Mouse (Mus musculus): ENCODE measurements around the gene Zcchc7.
"Not testable (repeated sequence)": the region's sequence is repeated elsewhere in the genome, so short reads cannot be mapped to it uniquely, and the experiment has no call there.

Gene Zcchc7

DNA sequence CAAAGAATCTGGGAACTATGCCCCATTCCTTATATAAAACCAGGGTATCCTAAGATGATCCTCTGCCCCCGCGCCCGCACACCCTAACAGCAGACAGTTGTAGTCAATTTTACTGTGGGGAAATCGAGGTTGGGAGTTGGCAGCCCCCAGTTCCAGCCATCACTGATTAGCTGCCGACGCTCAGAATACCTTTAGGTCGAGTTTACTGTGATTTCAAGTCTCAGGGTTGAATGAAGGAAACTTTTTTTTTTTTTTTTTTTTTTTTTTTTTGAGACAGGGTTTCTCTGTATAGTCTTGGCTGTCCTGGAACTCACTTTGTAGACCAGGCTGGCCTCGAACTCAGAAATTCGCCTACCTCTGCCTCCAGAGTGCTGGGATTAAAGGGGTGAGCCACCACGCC is 1.5 kb downstream of the Zcchc7 start:
- not testable (repeated sequence) for DNase-seq (ENCODE audit: low spot score in 2 of 2)

- DNase-seq (ENCODE audit: low spot score in 2 of 2), result no peak
Observed at GRCm38 (mm10) chr4:44774890-44775289, 19.2 kb downstream of the Zcchc7 start.

GRCm38 (mm10) chr4:44776651-44777050 is 21.0 kb downstream of the Zcchc7 start:
- DNase-seq (ENCODE audit: low spot score in 2 of 2), result no peak

DNA sequence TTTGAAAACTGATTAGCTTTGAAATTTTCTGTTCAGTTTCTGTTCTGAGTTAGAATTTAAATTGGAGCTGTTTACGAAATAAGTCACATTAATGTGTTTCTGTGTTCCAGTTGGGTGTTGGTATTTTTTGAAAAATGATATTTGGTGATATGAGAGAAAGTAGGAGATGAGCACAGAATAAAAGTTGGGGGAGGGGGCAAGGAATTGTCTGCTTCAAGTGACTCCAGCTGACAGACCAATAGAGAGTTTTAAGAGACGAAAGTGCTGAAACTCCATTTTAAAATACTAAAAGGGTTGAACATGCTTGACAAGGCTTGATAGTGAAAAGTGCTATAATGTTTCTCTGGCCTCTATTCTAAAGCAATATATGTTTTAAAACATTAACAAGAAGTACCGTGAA is 21.4 kb downstream of the Zcchc7 start:
- no peak for DNase-seq (ENCODE audit: low spot score in 2 of 2)

DNA sequence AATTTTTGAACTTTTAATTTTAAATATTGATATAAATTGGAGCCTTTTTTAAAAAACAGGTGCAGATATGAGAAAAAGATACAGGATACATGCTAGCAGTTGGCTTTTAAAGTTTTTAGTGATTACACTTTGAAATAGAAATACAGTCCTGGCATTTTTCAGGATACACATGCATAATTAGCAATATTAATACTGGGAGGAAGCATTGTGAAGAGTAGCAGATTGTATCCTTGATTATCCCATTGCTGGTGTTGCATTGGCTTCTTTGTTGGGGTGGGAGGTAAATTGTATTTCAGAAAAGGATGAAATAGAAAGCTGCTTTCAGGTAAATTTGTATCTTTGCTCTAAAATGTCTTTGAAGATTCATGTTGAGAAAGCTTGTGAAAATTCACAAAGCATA is 22.0 kb downstream of the Zcchc7 start:
- DNase-seq (ENCODE audit: low spot score in 2 of 2), result no peak

GRCm38 (mm10) chr4:44778316-44778715 is 22.6 kb downstream of the Zcchc7 start:
- no peak for DNase-seq (ENCODE audit: low spot score in 2 of 2)

DNA sequence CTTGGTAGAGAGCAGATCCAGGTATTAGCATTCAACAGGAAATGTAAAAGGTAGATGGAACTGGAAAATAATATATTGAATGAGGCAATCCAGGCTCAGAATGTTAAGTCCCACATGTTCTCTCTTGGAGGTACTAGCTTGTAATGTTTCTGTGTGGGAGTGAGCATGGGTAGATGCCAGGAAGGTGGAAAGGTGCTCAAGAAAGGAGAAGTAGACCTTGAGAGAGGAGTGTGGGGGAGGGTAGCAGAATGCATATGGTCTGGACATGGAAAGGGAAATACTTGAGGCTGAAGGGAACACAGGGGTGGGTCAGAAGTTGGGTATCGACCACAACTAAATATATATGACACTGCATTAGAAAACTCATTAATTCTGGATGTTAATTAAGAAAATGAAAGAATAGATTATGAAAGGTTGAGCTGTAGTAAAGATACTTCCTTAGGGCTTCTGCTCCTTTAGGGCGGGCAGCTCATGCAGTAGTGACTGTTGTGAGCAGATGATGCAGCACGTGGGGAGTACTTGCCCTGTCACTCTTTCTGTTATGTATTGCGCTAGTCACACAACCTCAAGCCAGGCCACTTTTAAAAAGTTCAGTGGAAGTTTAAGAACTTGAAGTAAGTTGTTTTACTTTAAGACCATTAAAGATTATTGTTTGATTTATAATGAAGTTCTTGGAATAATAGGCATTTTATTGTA is 24.9 kb downstream of the Zcchc7 start:
- no peak for DNase-seq (ENCODE audit: low spot score in 2 of 2)

- DNase-seq (ENCODE audit: low spot score in 2 of 2), result no peak
Observed at GRCm38 (mm10) chr4:44781494-44781893, 25.8 kb downstream of the Zcchc7 start.

- DNase-seq (ENCODE audit: low spot score in 2 of 2), result no peak
Observed at GRCm38 (mm10) chr4:44783566-44784292, 28.1 kb downstream of the Zcchc7 start.

DNA sequence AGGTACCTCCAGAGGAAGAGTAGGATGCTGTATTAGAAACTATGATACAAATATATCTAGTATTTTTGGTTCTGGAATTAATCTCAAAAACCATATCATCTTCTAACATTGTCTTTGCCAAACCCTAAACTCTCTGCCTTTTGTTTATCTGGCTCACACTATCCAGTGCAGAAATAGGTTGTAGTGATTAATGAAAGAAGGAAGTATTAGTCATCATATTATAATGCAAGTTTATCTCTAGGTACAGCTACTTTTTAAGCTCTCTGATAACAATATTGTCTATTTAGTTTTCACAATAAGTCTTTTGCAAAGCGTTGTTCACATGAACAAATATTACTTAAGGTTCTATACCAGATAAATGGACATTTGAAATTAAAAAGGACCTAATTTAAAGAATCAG is 57.2 kb downstream of the Zcchc7 start:
- DNase-seq (ENCODE audit: low spot score in 2 of 2), result no peak

DNA sequence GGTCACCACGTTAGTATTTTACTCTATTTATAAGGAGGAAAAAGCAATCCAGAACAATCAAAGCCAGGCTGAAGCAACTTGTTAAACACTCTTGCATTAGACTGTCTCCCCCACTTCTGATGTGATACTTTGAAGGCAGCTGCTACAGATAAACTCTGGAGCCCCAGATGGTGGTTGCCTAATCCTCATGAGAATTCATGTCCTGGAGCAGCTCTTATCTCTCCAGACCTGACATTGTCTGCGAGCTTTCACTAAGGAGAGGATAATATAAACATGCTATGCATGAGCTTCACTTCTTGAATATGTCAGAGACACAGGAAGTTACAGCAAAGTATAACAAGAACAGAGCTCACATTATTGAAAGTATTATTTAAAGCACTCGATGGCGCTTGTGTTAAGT is 58.1 kb downstream of the Zcchc7 start:
- no peak for DNase-seq (ENCODE audit: low spot score in 2 of 2)

- no peak for DNase-seq (ENCODE audit: low spot score in 2 of 2)
Observed at GRCm38 (mm10) chr4:44816584-44816983, 60.9 kb downstream of the Zcchc7 start.

DNA sequence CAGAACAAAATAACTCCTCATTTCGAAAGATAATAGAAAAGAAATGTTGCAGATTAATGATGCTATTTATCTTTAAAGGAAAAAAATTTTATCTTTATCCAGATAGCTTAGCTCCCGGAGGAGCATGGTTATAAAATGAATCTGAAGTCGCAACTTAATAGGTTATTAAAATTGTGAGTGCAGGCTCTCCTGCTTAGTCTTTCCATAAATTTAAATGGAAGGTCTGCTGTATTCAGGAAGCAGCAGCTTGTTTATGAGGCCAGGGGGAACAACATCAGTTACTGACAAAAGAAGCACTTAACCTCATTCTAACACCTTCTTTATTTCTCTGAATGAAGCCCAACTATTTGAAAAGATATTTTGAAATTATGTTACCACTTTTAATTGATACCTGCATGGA is 74.9 kb downstream of the Zcchc7 start:
- DNase-seq (ENCODE audit: low spot score in 2 of 2), result no peak

DNA sequence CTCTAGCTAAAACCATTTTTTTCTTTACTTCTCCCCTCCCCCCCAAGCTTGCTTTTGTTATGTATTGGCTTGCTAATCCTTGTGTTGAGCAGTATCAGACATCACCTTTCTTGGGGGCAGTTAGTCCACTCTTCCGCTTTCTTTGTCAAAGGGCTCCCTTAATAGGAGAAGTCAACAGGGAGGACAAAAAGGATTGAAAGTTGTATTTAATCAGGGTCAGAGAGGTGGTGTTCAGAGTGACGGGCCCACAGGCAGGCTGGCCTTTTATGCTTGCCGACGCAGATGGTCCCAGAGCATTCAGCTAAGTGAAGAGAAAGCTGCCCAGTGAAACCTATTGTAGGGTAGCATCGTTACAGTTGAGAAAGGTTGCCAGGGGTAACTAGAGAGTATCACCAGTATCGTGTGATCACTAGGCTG is 96.2 kb downstream of the Zcchc7 start:
- DNase-seq (ENCODE audit: low spot score in 2 of 2), result no peak

DNA sequence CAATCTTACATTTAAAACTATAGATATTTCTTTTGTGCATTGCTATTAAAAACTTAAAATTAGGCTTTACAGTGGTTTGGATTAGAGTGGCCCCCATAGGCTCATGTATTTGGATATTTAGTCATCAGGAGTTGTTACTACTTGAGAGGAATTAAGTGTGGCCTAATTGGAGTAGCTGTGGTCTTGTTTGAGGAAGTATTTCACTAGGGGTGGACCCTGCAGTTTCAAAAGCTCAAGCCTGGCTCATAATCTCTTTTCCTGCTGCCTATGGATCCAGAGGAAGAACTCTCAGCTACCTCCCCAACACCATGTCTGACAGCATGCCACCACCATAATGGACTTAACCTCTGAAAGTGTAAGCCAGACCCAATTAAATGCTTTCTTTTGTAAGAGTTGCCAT is 115.9 kb downstream of the Zcchc7 start:
- DNase-seq (ENCODE audit: low spot score in 2 of 2), result no peak

GRCm38 (mm10) chr4:44872048-44872447 is 116.4 kb downstream of the Zcchc7 start:
- no peak for DNase-seq (ENCODE audit: low spot score in 2 of 2)

- no peak for DNase-seq (ENCODE audit: low spot score in 2 of 2)
Observed at GRCm38 (mm10) chr4:44880065-44880623, 124.5 kb downstream of the Zcchc7 start.

DNA sequence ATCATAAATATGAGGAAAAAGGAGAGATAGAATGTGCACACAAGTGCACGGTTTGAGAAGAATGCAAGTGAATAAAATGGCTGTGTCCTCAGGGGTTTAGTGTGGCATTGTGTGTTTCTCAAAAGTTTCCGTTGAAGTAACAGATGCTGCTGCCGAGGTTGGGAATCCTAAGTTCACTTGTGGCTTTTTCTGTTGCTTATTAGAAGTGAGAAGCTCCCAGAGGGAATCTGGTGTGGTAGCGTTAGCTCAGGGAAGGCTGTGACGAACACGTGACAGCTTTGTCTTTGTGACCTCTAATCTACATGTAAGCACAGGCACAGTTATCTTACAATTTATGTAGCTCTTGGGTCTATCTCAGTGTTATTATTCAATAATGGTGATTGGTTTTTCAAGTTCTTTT is 130.5 kb downstream of the Zcchc7 start:
- DNase-seq (ENCODE audit: low spot score in 2 of 2), result no peak

DNA sequence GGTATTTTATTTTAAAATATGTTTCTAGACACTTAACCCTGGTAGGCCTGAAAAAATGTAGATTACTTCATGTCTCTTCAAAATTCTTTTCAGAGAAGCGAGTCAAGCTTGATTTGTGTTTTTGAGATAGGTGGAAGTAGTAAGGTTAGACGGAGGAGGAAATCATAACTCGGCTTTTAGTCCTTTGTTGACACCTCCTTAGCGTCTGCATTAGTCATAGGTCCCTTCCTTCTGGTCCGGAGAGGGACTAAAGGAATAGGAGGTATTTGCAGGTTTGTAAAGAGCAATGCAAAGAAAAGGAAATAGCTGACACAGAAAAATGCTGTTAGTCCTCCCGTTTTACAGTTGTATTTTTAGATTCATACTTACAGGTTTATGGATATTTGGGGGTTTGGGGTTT is 135.7 kb downstream of the Zcchc7 start:
- DNase-seq (ENCODE audit: low spot score in 2 of 2), result no peak

GRCm38 (mm10) chr4:44905651-44906271 is 150.1 kb downstream of the Zcchc7 start:
- DNase-seq (ENCODE audit: low spot score in 2 of 2), result no peak

DNA sequence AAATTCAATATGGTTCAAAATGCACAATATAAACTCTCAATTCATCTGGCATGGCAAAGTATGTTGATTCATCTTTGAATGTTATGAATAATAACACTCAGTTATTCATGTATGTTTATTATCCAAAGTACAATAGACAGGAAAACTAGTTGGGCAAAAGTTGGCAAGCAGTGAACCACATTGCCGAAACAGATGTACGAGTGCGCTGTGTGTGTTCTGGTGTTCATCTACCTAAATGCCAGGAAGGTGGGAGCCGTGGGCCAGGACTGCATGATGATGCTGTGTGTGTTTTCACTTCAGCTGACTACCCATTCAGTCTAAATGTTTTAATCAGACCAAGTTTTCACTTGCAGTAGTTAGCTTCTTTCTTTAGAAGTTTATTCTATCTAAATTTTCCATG is 150.7 kb downstream of the Zcchc7 start:
- DNase-seq (ENCODE audit: low spot score in 2 of 2), result no peak

DNA sequence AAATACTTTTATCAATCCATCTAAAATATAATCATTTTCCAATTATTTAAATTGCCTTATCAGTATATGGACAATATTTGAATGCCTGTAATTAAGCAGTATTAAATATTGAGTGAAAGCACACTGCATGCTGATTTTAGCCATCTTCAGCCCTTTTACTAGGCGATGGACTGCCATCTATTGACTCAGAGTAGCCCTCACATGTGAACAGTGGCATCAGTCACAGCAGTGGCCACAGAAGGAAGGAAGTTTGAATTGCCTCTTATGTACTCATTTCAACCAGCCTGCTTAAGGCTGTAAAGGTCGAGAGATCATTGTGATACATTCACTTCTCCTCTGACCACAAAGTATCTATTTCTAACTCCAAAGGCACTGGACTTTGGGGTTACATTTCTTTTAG is 154.4 kb downstream of the Zcchc7 start:
- no peak for DNase-seq (ENCODE audit: low spot score in 2 of 2)

DNA sequence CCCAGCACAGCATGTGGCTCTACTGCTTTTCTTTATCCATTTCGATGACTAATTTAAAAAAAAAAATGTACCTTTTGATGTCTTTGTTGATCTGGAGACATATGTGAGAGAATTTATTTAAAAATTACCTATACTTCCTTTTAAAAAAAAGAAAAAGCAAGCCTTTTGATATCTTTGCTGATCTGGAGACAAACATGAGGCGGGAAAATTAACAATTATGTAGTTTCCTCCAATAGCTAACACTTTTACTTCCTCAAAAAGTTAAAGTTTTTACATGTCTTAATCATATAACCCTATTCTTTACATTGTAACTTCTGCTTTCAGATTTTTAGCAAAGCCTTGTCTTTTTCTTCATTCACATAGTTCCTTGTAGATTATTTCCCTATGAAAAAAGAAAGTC is 155.2 kb downstream of the Zcchc7 start:
- no peak for DNase-seq (ENCODE audit: low spot score in 2 of 2)
